Mouse (Mus musculus) small intestine, adult 10 weeks (tissue): ENCODE results near the gene Rbms3. TPM values are rescaled to one million over a fixed set of nuclear protein-coding genes. Genes with fewer than 3 reads are reported as not detected.

Source experiments
- polyA plus RNA-seq: library from polyadenylated mRNA; stranded (reverse); fragments of 350-450 nt; fragmentation: Illumina TruSeq; extraction: RNeasy Lipid Tissue Mini Kit (QIAGEN cat#74804); gene quantifications from one replicate; pipeline ENCODE4 v1.2.3, GENCODE M21; 2014; ENCODE audit warnings: low replicate concordance

The Rbms3 gene
- polyA plus RNA-seq, result 7.7 TPM

GRCm38 (mm10) chr9:117629771-117630170, at the start of gene Rbms3:
Gene Rbms3, minus strand, starts transcription at chr9:117629913.

